Mouse (Mus musculus): ENCODE results near the gene Rfng. TPM values are rescaled to one million over a fixed set of nuclear protein-coding genes. Genes with fewer than 3 reads are reported as not detected.
"Not testable (repeated sequence)": the region's sequence is repeated elsewhere in the genome, so short reads cannot be mapped to it uniquely, and the experiment has no call there.

The Rfng gene
- total and polyA plus RNA-seq, 3 experiments = 18.3 to 91.6 (median 20.9) TPM

DNA sequence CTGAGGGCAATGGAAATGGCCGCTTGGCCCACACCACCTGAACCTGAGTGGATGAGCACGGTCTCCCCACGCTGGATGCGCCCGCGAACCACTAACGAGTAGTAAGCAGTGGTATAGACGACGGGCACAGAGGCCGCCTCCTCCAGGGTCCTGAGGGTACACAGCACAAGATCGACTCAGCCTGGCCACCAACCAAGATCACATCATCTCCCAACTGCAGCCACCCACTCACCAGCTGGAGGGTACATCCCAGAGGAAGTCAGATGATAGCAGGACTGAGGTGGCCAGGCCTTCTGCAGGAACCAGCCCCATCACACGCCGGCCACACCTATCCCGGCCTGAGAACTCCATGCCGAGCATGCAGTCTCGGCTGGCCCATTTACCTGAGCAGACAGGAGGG lies 28.1 kb upstream of the Rfng start:
- no peak for DNase-seq

DNA sequence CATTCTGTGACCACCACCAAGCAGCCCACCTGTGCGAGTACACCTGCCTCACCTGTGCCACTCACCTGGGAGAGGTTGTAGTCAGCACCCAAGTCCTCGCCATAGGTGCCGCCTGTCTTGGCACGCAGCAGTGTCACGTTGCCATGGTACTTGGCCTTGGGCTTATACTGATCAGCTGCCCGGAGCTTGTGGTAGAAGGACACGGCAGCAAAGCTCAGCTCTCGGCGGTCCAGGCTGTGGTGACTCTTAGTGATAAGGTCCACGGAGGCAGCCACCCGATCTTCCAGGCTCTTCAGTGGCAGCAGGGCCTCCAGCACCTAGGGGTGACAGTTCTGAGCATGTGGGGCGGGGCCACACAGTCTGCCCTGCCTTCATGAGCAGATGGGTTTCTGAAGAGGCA lies 24.0 kb upstream of the Rfng start:
- DNase-seq = peak; percentile 58

DNA sequence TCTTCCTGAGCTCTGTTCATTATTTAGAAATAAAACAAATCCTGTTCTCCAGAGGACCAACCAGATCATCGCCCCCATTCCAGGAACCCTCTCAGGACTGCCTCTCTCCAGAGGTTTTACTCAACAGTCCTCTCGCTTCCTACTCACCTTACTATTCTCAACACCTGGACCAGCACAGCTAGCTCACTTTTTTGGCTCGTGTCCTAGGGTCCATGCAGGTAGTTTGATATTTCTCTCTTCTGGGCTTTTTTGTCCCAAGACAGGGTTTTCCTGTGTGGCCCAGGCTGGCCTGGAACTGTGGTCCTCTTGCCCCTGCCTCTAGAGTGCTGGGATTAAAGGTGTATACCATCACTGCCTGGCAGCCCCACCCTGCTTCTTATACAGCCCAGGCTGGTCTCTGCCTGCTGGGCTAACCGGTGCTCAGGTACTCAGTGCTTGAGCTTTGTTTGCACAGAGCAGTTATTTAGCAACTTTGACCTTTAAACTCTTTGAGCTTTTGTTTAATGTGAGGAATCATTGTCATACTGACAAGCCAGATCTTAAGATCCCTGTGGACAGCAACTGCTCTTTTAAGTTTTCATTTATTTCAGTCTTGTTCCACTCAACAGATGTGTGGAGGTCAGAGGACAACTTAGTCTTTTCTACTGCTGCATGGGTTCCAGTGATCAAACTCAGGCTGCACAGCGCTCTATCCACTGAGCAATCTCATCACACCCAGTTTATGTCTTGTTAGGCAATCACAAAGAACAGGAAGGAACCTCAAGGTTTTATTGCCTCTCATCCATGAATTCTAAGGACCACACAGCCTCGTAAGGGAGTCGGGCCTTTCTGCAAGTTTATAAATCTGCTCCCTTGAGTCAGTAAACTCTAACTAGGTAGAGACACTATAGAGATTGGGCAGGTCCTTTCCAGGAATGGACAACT lies 21.6 kb upstream of the Rfng start:
- no peak for DNase-seq

DNA sequence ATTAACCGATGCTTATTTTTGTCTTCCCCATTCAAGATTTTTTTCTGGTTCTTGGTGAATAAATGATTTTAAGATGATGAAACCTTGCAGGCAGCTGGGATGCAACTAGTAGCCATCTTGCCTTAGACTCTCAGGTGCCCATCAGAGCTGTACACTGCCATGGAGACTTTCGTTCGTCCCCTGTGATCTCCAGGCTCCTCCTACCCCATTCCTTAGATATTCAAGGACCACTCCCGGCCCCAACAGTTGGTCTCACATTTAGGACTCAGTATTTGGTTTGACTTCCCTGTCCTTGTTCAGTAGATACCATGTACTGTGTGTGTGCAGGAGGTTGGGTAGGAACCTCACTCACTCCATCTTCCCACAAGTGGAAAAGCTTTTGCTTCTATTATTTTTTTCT lies 20.8 kb upstream of the Rfng start:
- DNase-seq = no peak

DNA sequence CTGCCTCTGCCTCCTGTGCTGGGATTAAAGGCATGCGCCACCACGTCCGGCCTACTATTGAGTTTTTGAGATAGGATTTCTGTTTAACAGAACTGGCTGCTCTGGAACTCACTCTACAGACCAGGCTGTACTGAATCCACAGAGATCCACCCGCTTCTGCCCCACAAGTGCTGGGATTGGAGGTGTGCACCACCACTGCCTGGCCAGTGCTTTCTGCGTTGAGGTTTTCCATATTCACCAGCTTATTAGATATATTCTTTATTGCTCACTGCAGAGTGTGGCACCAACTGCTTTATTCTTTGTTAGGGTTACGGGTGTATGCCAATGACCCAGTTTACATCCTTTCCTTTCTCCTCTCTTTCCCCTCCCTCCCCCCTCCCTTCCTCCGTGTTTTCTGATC lies 20.3 kb upstream of the Rfng start:
- DNase-seq = no peak

DNA sequence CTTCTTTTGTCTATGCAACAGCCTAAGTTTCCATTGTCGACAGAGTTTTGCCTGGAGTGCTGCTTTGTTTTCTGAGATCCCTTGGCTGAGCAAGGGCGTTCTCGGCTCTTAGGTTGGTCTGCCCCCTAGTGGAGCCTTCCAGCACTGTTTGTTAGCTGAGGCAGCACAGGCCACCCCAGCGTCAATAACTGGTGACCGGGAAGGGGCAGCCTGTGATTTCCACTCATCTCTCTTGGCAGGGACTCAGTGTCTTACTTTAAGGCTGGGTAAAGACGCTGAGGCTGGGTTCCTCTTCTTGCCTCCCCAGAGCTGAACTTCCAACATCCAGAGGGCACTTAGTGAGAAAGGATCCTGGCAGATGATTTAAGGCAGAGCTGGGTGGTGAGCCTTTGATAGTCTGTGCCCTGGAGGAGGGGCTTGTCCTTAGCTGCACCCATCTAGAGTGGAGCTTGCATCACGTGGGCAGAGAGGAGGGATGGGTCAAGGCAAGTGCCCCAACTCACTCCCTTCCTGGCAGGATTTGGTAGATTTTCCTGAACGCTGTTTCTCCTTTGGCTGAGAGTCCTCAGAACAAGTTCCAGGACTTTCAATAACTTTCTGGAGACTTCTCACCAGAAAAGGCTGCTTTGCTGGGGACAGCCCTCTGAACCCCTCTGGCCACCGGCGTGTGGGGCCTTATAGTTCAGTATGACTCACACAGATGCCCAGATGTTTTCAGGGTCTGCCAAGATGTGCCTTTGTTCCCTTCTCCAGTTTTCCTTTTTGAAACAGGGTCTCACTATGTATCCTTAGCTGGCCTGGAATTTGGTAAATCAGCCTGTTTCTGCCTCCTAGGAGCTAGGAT lies 16.3 kb upstream of the Rfng start:
- peak; percentile 94 for DNase-seq

DNA sequence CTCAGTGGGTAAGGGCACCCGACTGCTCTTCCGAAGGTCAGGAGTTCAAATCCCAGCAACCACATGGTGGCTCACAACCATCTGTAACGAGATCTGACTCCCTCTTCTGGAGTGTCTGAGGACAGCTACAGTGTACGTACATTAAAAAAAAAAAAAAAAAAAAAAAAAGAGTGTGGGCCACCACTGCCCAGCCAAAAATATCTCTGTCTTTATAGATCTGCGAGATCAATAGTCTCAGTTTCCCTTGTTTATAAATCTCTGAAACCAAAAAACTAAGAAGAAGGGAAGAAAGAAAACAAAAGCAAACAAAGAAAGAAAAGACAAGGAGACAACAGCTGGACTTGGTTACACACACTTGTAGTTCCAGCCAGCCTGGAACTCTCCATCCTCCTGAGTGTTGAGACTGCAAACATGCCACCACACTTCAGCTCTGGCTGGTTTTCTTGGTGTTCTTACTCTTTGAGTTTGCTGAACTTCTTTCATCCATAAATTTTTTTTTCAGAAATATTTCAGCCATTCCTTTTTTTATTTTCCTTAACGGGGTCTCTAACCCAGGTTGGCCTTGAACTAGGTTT lies 15.4 kb upstream of the Rfng start:
- no peak for DNase-seq

DNA sequence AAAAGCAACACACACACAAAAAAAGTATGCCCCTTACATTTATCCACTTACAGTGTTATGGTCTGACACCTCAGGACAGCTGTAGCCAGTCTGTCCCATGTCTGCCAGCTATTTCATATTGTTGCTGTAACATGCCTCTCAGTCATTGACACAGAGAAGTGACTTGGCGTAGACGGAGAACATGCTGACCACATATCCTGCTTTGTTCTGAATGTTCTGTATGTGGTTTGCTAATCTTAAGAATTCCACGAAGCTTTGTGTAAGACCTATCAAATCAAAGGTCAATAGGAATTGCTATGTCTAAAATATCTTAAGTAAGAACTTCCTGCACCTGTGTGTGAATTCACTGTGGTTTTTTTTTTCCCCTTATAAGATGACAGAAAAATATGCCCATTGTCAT lies 14.2 kb upstream of the Rfng start:
- no peak for DNase-seq

DNA sequence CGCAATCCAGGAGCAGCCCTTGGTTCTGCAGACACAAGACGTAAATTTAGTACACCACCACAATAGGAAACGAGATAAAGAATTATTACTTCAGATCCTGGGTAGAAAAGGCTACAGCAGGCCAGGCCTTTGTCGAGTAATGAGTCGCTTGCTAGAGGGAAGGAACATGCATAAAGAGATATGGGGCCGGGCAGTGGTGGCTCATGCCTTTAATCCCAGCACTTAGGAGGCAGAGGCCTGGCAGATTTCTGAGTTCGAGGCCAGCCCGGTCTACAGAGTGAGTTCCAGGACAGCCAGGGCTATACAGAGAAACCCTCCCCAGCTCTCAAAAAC lies 12.6 kb upstream of the Rfng start:
- no peak for DNase-seq

DNA sequence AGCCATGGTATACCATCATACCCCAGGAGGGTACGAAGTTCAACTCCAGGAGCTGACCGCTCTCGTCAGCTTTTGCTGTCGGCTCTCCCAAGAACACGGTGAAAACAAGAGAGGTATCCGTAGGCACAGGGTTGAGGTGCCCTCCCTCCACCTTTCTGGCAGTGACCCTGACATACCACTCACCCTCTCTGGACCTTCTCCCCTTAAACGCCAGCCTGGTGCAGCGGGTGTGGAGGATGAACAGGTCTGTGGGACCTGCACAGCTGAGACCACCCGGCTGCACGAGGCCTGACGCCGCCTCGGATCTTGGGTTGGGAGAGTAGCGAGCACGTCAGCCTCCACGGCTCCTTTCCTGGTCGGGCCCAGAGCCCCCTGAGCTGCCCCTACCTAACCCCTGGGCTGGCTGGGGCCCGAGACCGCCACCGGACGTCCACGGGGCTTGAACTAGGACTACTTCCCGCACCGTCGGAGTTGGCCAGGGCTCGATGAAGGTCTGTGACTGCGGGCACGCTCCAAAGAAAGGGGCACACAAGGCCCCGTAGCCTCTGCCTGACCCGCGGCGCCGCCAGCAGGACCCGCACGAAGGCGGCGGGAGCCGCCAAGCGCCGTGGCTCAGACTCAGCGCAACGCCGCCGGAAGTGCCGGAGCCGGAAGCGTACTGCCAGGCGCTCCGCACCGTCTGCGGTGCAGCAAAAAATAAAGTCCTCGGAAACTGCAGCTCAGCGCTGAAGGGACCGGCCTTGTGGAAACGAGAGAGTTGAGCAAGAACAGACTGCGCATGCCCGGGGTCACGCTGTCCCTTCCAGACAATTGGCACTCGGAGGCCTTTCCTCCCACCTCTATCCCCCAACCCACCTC lies 12.0 kb upstream of the Rfng start, which contains the start of gene Dus1l:
Gene Dus1l, minus strand, starts transcription at position 648 of the 858 bp plus-strand sequence.
- DNase-seq = peak; percentile 97

DNA sequence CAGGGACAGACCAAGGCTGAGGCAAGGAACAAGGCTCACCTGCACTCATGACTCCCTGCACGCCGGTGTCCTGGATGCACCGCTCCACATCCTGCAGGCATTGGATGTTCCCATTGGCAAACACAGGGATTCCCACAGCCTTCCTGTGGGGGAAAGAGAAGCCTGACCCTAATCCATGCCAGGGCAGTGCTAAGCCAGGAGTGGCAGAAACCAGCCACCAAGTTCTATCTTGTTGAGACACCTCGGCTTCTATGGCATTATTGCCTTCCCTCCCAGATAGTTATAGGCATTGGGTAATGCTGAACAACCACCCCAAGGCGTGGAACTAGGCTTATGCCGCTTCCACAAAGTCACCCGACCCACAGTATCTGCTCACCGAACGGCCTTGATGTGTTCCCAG lies 8.6 kb upstream of the Rfng start:
- DNase-seq = no peak

DNA sequence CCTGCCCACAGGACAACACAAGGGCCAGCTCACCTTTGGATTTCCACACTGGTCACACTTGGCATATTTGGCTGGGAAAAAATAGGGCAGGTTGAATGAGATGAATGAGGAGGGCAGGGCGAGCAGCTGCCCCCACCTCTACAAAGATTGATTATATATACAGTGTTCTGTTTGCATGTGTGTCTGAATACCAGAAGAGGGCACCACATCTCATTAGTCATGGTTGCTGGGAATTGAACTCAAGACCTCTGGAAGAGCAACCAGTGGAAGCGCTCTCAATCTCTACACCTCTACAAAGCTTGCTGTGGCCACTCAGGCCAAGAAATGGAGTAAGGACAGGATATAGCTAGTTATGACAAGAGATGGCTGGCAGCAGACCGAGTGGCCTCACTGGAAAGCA lies 5.8 kb upstream of the Rfng start:
- no peak for DNase-seq

DNA sequence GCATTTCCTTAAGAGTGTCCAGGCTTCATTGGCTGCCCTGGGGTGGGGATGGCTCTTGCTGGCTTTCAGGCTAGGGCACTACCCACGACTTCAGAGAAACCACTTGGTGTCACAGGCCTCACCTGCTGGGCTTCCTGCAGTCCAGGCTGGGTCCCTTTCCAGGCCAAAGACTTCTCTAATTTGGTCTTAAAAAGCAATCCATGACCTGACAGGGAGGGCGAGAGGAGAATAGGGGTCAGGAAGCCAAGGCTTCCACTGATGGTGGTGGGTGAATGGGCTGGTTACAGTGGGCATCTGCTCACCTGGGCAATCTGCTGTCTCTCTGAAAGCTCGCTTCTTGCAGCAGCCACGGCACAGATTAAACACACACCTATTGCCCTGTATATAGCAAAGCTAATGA lies 5.3 kb upstream of the Rfng start:
- DNase-seq = no peak

DNA sequence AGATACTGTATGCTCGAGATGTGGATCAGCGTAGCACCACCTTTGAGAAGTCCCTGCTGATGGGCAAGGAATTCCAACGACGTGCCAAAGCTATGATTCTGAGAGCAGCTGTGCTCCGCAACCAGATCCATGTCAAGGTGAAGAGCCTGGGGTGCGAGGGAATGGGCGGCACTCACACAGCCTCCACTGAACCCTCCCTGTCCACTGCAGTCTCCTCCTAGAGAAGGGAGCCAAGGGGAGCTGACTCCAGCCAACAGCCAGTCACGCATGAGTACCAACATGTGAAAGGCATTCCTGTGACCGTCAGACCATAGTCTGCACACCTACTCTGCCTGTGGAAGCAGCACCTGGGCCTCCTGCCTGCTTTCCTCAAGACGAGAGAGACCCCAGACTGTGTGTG lies 4.5 kb upstream of the Rfng start:
- not testable (repeated sequence) for DNase-seq

DNA sequence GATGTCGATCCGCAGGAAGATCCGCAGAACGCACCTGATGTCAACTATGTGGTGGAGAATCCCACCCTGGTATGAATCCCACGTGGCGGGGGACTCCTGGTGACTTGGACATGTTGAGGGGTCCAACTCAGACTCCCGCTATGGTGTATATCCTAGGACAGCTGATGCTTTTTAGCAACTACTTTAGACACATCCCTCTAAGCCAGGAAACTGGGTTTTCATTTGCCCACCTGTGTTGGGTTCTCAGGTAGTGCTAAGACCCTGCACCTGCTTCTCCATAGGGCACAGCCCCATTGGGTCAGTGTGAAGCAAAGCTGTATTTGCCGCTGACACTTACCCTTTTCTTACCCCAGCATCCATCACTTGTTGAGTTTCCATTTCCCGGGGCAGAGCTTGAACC lies 1.1 kb upstream of the Rfng start:
- no peak for DNase-seq

DNA sequence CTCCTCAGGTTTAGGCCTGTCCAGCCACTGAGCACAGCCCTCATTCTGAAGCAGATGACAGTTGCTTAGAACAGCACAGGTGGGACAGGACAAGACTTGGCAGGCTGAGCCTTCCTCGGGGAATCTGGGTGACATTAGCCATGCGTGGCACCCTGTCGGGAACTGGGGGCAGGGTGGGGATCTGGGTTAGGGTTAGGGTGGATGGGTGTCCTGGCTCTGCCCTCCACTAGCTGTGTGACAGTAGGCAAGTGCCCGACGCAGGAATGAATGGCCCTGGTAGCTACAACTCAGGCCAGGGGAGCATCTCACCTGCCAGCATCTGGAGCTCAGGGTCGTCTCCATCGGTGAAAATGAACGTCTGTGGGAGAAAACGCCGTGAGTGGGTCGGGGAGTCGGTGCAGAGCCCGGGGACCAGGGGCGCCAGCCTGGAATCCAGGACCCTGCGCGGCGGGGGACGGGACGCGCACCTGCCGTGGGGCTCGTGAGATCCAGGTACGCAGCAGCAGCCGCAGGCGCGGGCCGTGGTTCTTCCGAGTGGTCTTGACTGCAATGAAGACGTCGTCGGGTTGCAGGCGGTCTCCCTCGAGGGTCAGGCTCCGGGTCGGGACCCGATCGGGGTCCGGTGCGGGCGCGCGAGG lies 462 bp downstream of the Rfng start:
- DNase-seq = no peak

DNA sequence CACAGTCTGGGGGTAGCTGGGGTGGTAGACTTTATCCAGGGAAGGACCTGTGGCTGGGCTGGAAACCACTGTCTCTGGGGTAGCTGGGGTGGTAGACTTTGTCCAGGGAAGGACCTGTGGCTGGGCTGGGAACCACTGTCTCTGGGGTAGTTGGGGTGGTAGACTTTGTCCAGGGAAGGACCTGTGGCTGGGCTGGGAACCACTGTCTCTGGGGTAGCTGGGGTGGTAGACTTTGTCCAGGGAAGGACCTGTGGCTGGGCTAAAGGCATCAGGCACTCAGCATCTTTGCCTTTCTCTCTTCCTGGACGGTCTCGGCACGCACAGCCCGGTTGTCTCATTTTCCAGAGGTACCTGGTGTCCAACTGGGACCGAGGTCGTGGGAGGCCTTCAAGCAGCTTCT lies 2.6 kb downstream of the Rfng start:
- DNase-seq = not testable (repeated sequence)

DNA sequence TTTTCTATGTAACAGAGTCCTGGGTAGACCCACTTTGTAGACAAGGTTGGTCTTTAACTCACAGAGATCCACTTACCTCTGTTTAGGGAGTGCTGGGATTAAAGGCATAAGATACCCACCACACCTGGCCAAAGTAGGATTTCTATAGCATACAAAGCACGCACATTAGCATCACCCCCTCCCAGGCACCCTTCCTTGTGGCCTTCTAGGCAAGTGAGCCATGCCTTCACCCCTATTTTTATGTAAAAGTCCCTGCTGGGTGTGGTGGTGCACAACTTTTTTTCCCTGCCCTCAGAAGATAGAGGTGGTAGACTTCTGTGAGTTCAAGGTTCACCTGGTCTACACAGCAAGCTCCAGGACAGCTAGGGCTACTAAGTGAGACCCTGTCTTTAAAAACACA lies 4.1 kb downstream of the Rfng start:
- no peak for DNase-seq

DNA sequence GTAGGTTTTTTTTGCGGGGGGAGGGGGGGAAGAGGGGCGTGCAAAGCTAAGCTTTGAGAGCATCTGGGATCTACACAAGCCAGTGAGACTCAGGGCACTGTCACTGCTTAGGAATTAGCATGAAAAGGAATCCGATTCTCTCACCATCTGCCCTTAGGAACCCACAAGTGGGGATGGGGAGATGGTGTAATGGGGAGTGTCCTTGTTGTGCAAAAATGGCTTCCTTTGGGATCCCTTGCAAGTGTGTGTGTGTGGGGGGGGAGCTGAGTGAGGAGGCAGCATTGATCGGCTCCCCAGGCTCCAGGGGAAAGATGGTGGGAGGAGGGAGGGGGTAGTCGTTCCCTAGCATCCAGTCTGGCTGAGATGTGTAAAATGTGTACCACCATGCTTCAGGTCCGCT lies 6.9 kb downstream of the Rfng start:
- no peak for DNase-seq

DNA sequence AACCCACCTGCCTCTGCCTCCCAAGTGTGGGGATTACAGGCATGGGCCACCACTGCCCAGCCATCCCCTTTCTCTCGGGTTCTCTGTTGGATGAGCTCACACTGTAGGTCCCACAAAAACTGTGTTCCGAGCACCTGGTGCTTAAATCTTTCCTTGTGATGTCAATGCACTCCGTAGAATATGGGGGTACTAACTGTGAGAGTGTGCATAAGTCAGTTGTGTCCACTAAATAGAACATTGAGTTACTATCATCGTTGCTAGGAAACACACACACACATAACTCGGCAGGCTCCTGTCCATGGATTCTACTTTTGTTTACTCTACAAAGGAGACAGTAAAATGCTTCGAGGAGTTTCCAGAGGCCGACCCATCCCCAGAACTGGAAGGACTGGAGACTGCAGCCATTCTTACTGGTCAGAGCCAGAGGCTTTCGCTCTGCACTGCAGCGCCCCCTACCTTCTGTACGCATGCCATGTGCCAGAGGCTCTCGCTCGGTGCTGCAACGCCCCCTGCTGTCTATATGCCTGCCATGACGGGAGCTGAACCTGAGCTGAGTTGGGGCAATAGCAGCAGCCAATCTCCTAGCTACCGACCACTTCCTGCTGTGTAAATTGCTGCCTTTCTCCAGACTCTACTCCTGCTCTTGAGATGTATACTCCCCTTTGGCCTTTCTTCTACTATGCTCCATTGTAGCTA lies 8.1 kb downstream of the Rfng start:
- DNase-seq = peak; percentile 94

All from adrenal gland, adult 2 months (tissue).